Mouse (Mus musculus) liver, embryonic 18 days (tissue): ENCODE data around the gene Jmjd7. TPM values are rescaled to one million over a fixed set of nuclear protein-coding genes. Genes with fewer than 3 reads are reported as not detected.

Experiments
- polyA plus RNA-seq: library from polyadenylated mRNA; depleted of rRNA; stranded (reverse); fragments of >200 nt; gene quantifications from 2 replicates; pipeline ENCODE4 v1.2.3, GENCODE M21; 2012; rRNA removed

Jmjd7 gene
- polyA plus RNA-seq = 4.0 and 4.3 TPM in 2 replicates

GRCm38 (mm10) chr2:120026984-120027949, at the start of gene Jmjd7, which contains the start of gene Gm28042:
Gene Jmjd7 (plus strand): TSS chr2:120027483.
Gene Gm28042 (plus strand): TSS chr2:120027493.

DNA sequence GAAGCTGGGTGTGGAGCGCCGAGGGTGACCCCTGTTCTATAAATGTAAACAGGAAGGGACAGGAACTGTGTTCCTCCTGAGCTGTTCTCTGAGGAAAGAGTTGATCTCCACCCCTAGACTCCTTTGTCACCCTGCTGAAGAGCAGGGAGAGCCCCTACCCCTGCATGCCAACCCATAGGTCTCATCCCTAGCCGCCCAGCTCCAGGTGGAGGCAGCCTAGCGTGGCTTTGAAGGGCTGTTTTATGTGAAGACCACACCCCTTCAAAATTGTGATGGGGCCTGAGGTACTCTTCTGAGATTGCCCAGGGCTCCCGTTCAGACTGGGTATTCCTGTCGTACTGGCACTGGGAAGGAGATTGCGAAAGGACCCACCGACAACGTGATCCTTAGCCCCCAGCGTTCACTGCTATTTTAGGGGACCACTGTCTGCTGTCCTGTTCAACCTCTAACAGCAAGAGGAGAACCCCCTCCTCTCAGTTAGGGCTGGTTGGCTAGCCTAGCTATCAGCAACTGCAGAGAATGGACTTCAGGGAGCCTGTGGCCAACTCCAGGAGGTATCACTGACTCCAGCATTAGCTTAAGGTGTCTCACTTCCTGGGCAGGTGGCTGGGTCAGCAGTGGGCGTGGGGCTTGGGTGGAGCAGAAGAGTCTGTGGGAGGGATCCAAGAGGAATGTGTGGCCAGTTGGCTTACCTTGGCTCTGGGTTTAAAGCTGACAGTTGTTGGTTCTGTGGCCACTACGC, 5.6 kb downstream of the Jmjd7 start, which contains the start of gene Pla2g4b:
TSS of gene Pla2g4b (plus strand) at position 692 of the 742 bp plus-strand sequence.

Other genes with a start within 250 kb of the Jmjd7 start
- 3.9 and 4.5 TPM in 2 replicates for gene Rpap1, start 239.9 kb upstream of the Jmjd7 start, polyA plus RNA-seq
- 0.56 and 0.59 TPM in 2 replicates for gene Tyro3, start 229.8 kb upstream of the Jmjd7 start, polyA plus RNA-seq
- gene Mga, start 130.3 kb upstream of the Jmjd7 start, polyA plus RNA-seq = 3.9 and 4.1 TPM in 2 replicates
- 1.5 and 1.6 TPM in 2 replicates for gene Mapkbp1, start 54.8 kb upstream of the Jmjd7 start, polyA plus RNA-seq
- gene Gm28042, start within 50 bp of the Jmjd7 start, polyA plus RNA-seq = 1.1 and 1.2 TPM in 2 replicates
- gene Pla2g4b, start 5.9 kb downstream of the Jmjd7 start, polyA plus RNA-seq = 0.97 and 1.5 TPM in 2 replicates
- gene Ehd4, start 127.1 kb downstream of the Jmjd7 start, polyA plus RNA-seq = 8.3 and 8.7 TPM in 2 replicates
- 0.01 TPM in 1 of 2 replicates, not detected in the other for gene Pla2g4e, start 217.9 kb downstream of the Jmjd7 start, polyA plus RNA-seq